Mouse (Mus musculus) liver, embryonic 14.5 days (tissue): ENCODE measurements around the gene Muc20.

Experiments
- CTCF ChIP-seq: IDR thresholded peaks from 2 replicates; pipeline ENCODE4 v1.5.1; 2016; ENCODE audit warnings: antibody characterized with exemption, low read depth, control low read depth
- EP300 ChIP-seq: IDR thresholded peaks from 2 replicates; pipeline ENCODE4 v1.6.1; 2016; ENCODE audit warnings: antibody characterized with exemption, low read depth

- TF ChIP-seq EP300 (no peak), CTCF (no peak)
These were observed 10.4 kb upstream of the Muc20 start for GRCm38 (mm10) chr16:32807408-32808185.
